Mouse (Mus musculus) stomach, postnatal 0 days (tissue): ENCODE measurements around the gene Oasl1. TPM values are rescaled to one million over a fixed set of nuclear protein-coding genes. Genes with fewer than 3 reads are reported as not detected.

Source experiments
- ATAC-seq: fragments of 200-750 bp; cut with Nextera tagmentation; 2 replicates; pipeline ENCODE4 v1.8.0; 2017; ENCODE audit not compliant: low FRiP score, low TSS enrichment
- DNase-seq: peaks from one replicate; pipeline ENCODE4 v3.0.0-alpha.2; 2016; ENCODE audit warnings: low spot score
- H3K27ac ChIP-seq: fragments of 300-500 bp; sonication (generic); replicated peaks from 2 replicates; pipeline ENCODE4 v1.5.1; 2014; ENCODE audit warnings: mild to moderate bottlenecking, control low read depth
- H3K27me3 ChIP-seq: fragments of 300-500 bp; sonication (generic); 2 replicates; pipeline ENCODE4 v1.6.1; 2014; ENCODE audit warnings: low read length; ENCODE audit not compliant: control insufficient read depth, insufficient read depth
- H3K36me3 ChIP-seq: fragments of 300-500 bp; sonication (generic); 2 replicates; pipeline ENCODE4 v1.6.1; 2014; ENCODE audit warnings: low read length, mixed read lengths; ENCODE audit not compliant: control insufficient read depth, insufficient read depth
- H3K4me1 ChIP-seq: fragments of 300-500 bp; sonication (generic); replicated peaks from 2 replicates; pipeline ENCODE4 v1.6.1; 2014; ENCODE audit warnings: antibody characterized with exemption; ENCODE audit not compliant: control insufficient read depth, insufficient read depth
- H3K4me2 ChIP-seq: fragments of 300-500 bp; sonication (generic); replicated peaks from 2 replicates; pipeline ENCODE4 v1.6.1; 2014; ENCODE audit warnings: low read depth, mild to moderate bottlenecking, control low read depth, moderate library complexity
- H3K4me3 ChIP-seq: fragments of 300-500 bp; sonication (generic); 2 replicates; pipeline ENCODE4 v1.5.1; 2014; ENCODE audit warnings: low read depth, low read length, control low read depth
- H3K9ac ChIP-seq: fragments of 300-500 bp; sonication (generic); 2 replicates; pipeline ENCODE4 v1.6.1; 2014; ENCODE audit warnings: mild to moderate bottlenecking, low read length, control low read depth, mixed read lengths
- H3K9me3 ChIP-seq: fragments of 300-500 bp; sonication (generic); 2 replicates; pipeline ENCODE4 v1.6.1; 2016; ENCODE audit warnings: low read length; ENCODE audit not compliant: control insufficient read depth
- CTCF ChIP-seq: IDR thresholded peaks from 2 replicates; pipeline ENCODE4 v1.5.1; 2016; ENCODE audit warnings: antibody characterized with exemption, low read depth, mild to moderate bottlenecking, moderate library complexity
- EP300 ChIP-seq: optimal IDR thresholded peaks from 2 replicates; pipeline ENCODE3; 2016; ENCODE audit warnings: antibody characterized with exemption
- WGBS: fragments of 180-500 bp; shearing (Covaris S2); extraction: QIAGEN DNeasy Blood & Tissue Kit; methylation state at CpG from one replicate; pipeline ENCODE4 v1.1.7; 2014; 5-methylcytosine and 5-hydroxymethylcytosine counted together
- polyA plus RNA-seq: library from polyadenylated mRNA; unstranded; fragments of >200 nt; fragmentation: Nextera tagmentation; extraction: Ambion mirVana; gene quantifications from 2 replicates; pipeline ENCODE4 v1.2.1, GENCODE M21; 2015

Gene Oasl1
- polyA plus RNA-seq, 1 experiment from 2014 or later, result 14.6 TPM

GRCm38 (mm10) chr5:114972201-114972600 lies 49.2 kb downstream of the Oasl1 start:
- no peak overlapping the region for H3K9ac ChIP-seq
- H3K27ac ChIP-seq, result no peak overlapping the region
- no peaks in the 10 kb centered on the region for H3K27me3 ChIP-seq
- H3K36me3 ChIP-seq, result no peaks in the 10 kb centered on the region
- H3K4me3 ChIP-seq, result no peak overlapping the region
- WGBS, result 71% methylated on average over 9 of the region's 9 CpGs
- ATAC-seq (no peak), DNase-seq (no peak)
- TF ChIP-seq EP300, result no peak
- TF ChIP-seq CTCF, result no peak
- H3K9me3 ChIP-seq, result no peaks in the 10 kb centered on the region
- H3K4me1 ChIP-seq, result no peaks in the 10 kb centered on the region
- peak overlapping the region; percentile 45 for H3K4me2 ChIP-seq

- Histone ChIP-seq H3K27ac (no peak overlapping the region), H3K9ac (no peak overlapping the region), H3K9me3 (no peaks in the 10 kb centered on the region), H3K36me3 (no peaks in the 10 kb centered on the region), H3K27me3 (no peaks in the 10 kb centered on the region), H3K4me2 (no peak overlapping the region), H3K4me1 (no peaks in the 10 kb centered on the region), H3K4me3 (no peak overlapping the region)
- ATAC-seq, result no peak
- TF ChIP-seq CTCF (no peak), EP300 (no peak)
- peak; percentile 37 for DNase-seq
- 66% methylated on average over 8 of the region's 8 CpGs for WGBS
Observed at GRCm38 (mm10) chr5:114973131-114973530, 50.1 kb downstream of the Oasl1 start.

DNA sequence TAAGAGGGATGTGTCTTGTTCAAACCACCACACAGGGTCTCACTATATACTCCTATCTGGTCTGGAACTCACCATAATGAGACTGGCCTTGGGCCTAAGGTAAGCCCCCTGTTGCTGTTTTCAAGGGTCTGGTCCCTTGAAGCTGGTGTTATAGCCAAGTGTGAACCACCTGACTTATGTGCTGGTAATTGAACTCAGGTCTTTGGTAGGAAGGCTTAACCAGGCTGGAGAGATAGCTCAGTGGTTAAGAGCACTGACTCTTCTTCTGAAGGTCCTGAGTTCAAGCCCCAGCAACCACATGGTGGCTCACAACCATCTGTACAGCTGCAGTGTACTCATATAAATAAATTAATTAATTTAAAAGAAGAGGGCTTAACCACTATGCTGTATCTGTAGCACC lies 53.9 kb downstream of the Oasl1 start:
- Histone ChIP-seq H3K4me3 (no peak overlapping the region), H3K9me3 (no peaks in the 10 kb centered on the region), H3K27me3 (no peaks in the 10 kb centered on the region), H3K36me3 (no peaks in the 10 kb centered on the region), H3K4me2 (no peak overlapping the region), H3K27ac (no peak overlapping the region), H3K9ac (no peak overlapping the region), H3K4me1 (no peaks in the 10 kb centered on the region)
- DNase-seq (no peak), ATAC-seq (no peak)
- no peak for TF ChIP-seq EP300
- no peak for TF ChIP-seq CTCF

DNA sequence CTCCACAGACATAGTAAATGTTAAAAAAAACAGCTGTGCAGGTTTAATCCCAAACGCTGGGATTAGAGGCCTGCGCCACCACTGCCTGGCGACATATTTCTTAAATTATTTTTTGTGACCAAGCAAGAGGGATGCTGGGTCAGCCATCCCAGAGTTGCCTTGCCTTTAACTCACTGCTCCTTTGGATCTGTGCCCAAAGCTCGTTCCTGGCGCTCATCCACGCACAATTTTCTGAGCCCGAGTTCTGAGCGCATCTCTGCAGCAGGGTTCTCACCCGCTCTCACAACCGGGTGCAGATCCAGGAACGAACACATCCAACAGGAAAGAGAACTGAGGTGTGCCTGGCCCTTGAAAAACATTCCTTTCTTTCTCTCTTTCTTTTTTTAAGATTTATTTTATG lies 55.4 kb downstream of the Oasl1 start:
- WGBS, result 46% methylated on average over 11 of the region's 11 CpGs
- H3K4me2 ChIP-seq, result no peak overlapping the region
- H3K9ac ChIP-seq, result no peak overlapping the region
- no peaks in the 10 kb centered on the region for H3K9me3 ChIP-seq
- TF ChIP-seq EP300 (no peak), CTCF (no peak)
- no peaks in the 10 kb centered on the region for H3K36me3 ChIP-seq
- no peak for ATAC-seq
- no peak overlapping the region for H3K4me3 ChIP-seq
- H3K27ac ChIP-seq, result no peak overlapping the region
- no peaks in the 10 kb centered on the region for H3K27me3 ChIP-seq
- no peaks in the 10 kb centered on the region for H3K4me1 ChIP-seq
- no peak for DNase-seq

- Histone ChIP-seq H3K9ac (no peak overlapping the region), H3K4me2 (peak overlapping the region; percentile 75), H3K27me3 (no peaks in the 10 kb centered on the region), H3K36me3 (no peaks in the 10 kb centered on the region), H3K27ac (no peak overlapping the region), H3K9me3 (no peaks in the 10 kb centered on the region), H3K4me1 (no peaks in the 10 kb centered on the region), H3K4me3 (no peak overlapping the region)
- no peak for DNase-seq
- no peak; the same call in 1 of the 2 replicates for TF ChIP-seq CTCF
- TF ChIP-seq EP300, result no peak
- peak; percentile 31; the same call in 1 of the 2 replicates for ATAC-seq
- WGBS, result 4% methylated on average over 6 of the region's 6 CpGs
Observed at GRCm38 (mm10) chr5:114978888-114979249, 55.8 kb downstream of the Oasl1 start.

- peak overlapping the region; percentile 63 for H3K27ac ChIP-seq
- H3K27me3 ChIP-seq, result no peaks in the 10 kb centered on the region
- H3K4me3 ChIP-seq, result peak overlapping the region; percentile 37
- no peaks in the 10 kb centered on the region for H3K4me1 ChIP-seq
- H3K36me3 ChIP-seq, result no peaks in the 10 kb centered on the region
- ATAC-seq (peak; percentile 56; the same call in 1 of the 2 replicates), DNase-seq (peak; percentile 75)
- H3K9me3 ChIP-seq, result no peaks in the 10 kb centered on the region
- 8% methylated on average over 32 of the region's 32 CpGs for WGBS
- peak overlapping the region; percentile 51 for H3K9ac ChIP-seq
- TF ChIP-seq CTCF (peak; percentile 95), EP300 (no peak)
- peak overlapping the region; percentile 75 for H3K4me2 ChIP-seq
Observed at GRCm38 (mm10) chr5:114979250-114980121, 56.4 kb downstream of the Oasl1 start.
